Mouse (Mus musculus): ENCODE measurements at regions not wholly inside any gene's neighbourhood (a gene's known extent, or its start where the extent isn't known, plus 50 kb on each side); places are given as distances from the start of the nearest gene placed in this dataset.

GRCm38 (mm10) chr2:117825088-117825487 lies 286.6 kb upstream of the Thbs1 start:
- peak; percentile 2 to 7 for DNase-seq

DNA sequence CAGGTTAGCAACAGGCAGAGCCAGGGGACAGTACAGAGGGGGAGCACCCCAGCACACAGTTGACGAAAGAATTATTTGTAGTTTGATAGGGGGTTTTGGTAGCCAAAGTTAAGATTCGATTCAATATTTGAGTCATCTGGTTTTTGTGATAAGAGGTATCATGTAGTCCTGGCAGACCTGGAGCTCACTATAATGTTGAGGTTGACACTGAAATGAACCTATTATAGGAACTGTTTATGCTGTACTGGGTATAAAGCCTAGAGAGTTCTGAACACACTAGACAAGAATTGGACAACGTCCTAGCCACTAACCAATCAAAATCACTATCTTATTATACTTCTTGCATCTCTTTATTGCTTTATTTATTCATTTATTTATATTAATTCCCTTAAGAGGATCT lies 284.4 kb upstream of the Thbs1 start:
- no peak for DNase-seq

- no peak for DNase-seq
Observed at GRCm38 (mm10) chr2:117838387-117838786, 273.3 kb upstream of the Thbs1 start.

DNA sequence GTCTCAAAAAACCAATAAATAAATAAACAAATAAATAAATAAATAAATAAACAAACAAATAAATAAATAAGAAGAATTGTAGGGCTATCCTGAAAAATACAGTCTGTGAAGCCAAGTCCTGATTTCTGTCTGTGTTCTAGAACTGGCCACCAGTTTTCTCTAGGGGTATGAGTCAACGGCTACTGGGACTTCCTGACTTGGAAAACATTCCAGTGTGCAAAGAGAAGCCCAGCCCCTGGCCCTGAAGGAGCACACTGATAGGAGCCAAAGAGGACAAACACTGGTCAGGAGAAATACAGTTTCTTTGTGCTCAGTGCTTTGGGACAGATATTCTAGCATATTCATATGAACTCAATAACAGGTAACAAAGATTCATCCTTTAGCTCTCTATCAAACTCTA lies 271.3 kb upstream of the Thbs1 start:
- DNase-seq, result no peak

GRCm38 (mm10) chr2:117842309-117842986 lies 269.2 kb upstream of the Thbs1 start:
- no peak for DNase-seq

- no peak for DNase-seq
Observed at GRCm38 (mm10) chr2:117852442-117852841, 259.2 kb upstream of the Thbs1 start.

- no peak for DNase-seq
Observed at GRCm38 (mm10) chr2:117862301-117862700, 249.4 kb upstream of the Thbs1 start.

GRCm38 (mm10) chr2:117865119-117865518 lies 246.6 kb upstream of the Thbs1 start:
- no peak for DNase-seq

GRCm38 (mm10) chr2:117866946-117867345 lies 244.7 kb upstream of the Thbs1 start:
- DNase-seq, result no peak

GRCm38 (mm10) chr2:117867409-117867808 lies 244.3 kb upstream of the Thbs1 start:
- no peak for DNase-seq

DNA sequence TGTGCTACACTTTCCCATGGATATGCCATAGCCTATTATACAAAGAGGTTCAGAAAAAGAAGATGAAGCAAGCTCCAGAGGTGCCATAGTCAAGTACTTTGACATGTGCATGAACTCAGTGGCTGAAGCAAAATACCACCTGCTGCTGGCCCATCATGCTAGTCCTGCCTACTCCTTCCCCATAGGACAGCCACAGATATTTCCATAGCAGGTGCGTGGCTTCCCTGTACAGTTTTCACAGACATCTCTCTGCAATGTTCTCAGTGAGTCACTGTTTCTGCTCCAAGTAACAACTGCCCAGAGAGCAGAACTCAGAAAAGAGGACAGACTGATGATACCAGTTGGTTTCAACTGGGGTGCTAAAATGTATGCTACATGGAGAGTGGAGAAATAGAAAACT lies 242.8 kb upstream of the Thbs1 start:
- DNase-seq, result no peak

- no peak for DNase-seq
Observed at GRCm38 (mm10) chr2:117871507-117872282, 240.0 kb upstream of the Thbs1 start.

GRCm38 (mm10) chr2:117877816-117878215 lies 233.9 kb upstream of the Thbs1 start:
- DNase-seq, result no peak

GRCm38 (mm10) chr2:117882136-117882535 lies 229.5 kb upstream of the Thbs1 start:
- no peak for DNase-seq

GRCm38 (mm10) chr2:117882890-117883289 lies 228.8 kb upstream of the Thbs1 start:
- DNase-seq, result no peak

DNA sequence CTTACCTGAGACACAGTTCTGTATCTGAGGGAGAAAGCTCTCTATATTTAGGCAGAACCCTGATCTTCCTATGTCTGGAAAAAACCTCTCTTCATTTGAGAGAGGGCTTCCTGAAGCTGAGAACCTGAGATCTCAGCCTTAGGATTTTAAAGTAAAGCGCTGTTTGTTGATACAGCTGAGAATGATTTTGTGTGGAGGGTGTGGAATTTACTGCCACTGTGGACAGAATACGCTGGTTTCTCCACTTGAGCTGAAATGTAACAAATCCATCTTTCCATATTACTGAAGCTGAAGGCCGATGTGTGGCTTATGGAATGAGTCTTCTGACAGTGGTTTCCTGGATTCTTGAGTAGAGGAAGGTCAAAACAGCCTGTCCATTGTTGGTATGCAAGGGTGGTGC lies 225.2 kb upstream of the Thbs1 start:
- DNase-seq, result no peak

GRCm38 (mm10) chr2:117901311-117901710 lies 210.4 kb upstream of the Thbs1 start:
- no peak for DNase-seq

- DNase-seq, result no peak
Observed at GRCm38 (mm10) chr2:117902837-117903236, 208.8 kb upstream of the Thbs1 start.

- DNase-seq, result no peak
Observed at GRCm38 (mm10) chr2:117903705-117904104, 208.0 kb upstream of the Thbs1 start.

- DNase-seq, result no peak
Observed at GRCm38 (mm10) chr2:117906509-117906908, 205.2 kb upstream of the Thbs1 start.

- no peak for DNase-seq
Observed at GRCm38 (mm10) chr2:117910781-117911180, 200.9 kb upstream of the Thbs1 start.

DNA sequence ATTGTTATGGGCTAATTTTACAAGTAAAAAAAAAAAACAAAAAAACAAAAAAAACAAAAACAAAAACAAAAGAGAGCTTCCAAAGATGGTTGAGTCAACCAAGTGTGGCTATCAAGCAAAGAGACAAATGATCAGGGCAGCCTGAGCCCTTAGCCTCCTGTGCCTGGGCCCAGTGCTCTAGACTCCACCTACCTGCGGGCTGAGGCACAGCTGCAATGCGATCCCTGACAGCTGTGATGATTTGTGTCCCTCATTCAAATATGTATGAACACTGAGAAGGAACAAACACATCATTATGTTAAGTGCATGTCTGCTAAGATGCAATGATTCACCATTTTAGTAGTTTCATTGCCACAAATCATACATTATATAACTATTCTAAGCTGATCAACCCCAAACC lies 199.0 kb upstream of the Thbs1 start:
- DNase-seq, result no peak

DNA sequence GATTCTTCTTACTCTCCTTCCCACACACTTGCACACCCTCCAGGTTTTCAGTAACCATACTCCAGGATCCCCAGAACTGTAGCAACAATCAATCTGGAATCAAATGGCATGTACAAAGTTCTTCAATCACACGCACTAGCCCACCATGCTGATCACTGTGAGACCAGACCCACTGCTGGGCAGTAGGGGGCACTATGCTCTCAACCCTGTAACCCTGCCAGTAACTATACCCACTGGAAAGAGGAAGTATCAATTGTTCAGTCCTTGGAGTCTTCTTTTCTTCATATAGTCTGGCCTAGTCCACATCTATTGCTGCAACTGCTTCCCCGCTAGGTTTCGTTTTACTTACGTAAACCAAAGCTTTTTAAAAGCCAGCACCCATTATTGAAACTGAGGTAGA lies 197.8 kb upstream of the Thbs1 start:
- DNase-seq, result no peak

- DNase-seq, result no peak
Observed at GRCm38 (mm10) chr2:117915821-117916220, 195.9 kb upstream of the Thbs1 start.

DNA sequence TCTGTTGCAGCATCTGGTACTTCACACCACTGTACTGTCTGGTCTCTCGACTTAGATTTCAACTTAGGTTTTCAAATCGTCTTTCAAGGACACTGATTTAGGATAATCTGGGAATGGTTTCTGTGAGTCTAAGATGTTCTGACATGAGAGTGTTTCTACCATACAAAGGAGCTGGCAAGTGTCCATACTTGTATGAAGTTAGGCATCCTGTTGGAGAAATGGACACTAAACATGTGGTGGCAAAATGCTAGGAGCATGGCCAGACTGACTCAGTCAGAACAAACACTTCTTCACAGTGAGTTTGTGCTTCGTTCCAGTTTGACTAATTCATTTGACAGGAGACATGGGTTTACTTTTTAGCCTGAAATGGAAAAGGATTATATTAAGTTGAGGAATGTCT lies 194.5 kb upstream of the Thbs1 start:
- DNase-seq, result no peak

Data from cerebellum, postnatal 14 days (tissue).